ENCODE assay signal across 9 mouse cellular contexts in the genomic region with DNA sequence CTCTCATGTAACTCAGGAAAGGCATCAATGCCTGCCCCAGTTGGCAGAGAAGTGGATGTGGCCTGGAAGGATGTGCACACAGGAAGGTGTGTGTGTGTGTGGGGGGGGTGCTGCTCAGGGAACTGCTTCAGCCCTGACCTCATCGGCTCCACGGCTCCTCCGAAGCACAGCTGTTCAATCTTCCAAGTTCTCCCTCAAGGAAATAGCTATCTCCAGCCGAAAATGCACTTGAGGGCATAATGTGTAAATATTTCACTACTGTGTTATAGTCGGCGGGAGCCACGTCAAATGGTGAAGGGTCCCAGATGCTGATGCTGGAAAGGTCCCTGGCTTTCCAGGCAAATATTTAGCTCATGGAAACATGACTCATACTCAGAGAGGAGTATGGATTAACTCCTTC. TPM values are rescaled to one million over a fixed set of nuclear protein-coding genes. Genes with fewer than 3 reads are reported as not detected.
DNase-seq lines count a peak whose midpoint lies in the region; ATAC-seq and TF ChIP-seq lines count a peak whose summit lies in the region.
"Had no signal": no experiment of that assay in that cellular context is flagged by ENCODE, and none has a peak within 500 bp of the region (broad histone marks: within the 10 kb centered on the region; RNA-seq: fewer than 3 reads in every experiment).

No protein-coding gene starts in this region.

- peak; percentile 35 for DNase-seq in kidney, adult 11 months
- no peak for DNase-seq in kidney, adult 18-20 months
- DNase-seq in heart, adult 2 months, result peak in 1 of 2 experiments; percentile 58
- DNase-seq in kidney, postnatal 0 days (ENCODE audit: low spot score), result peak; percentile 92
- DNase-seq in thymus, postnatal 36 days, result no peak
- DNase-seq in layer of hippocampus, adult 8-10 months (ENCODE audit: low spot score in 2 of 2), result no peak

- no peak for TF ChIP-seq POLR2A in heart, adult 2 months (IDR thresholded peaks at IDR 0.05; ENCODE audit: insufficient read depth, low read depth, low read length)

- no peaks in the 10 kb centered on the region for H3K27me3 ChIP-seq in heart, adult 2 months (ENCODE audit: control insufficient read depth, insufficient read depth, low read length)
- no peaks in the 10 kb centered on the region for H3K27me3 ChIP-seq in kidney, postnatal 0 days (ENCODE audit: insufficient read depth, low read length)

- peak overlapping the region; percentile 9 for H3K27ac ChIP-seq in heart, adult 2 months
- peak overlapping the region; percentile 86 for H3K27ac ChIP-seq in kidney, postnatal 0 days

- TF ChIP-seq EP300 in heart, adult 2 months (IDR thresholded peaks at IDR 0.05; ENCODE audit: insufficient read depth, low read depth, low read length), result no peak; the same call in 1 of the 2 replicates

- no peaks in the 10 kb centered on the region for H3K79me2 ChIP-seq in heart, adult 2 months (replicated peaks; ENCODE audit: control insufficient read depth, insufficient read depth, low read length)

- no peak overlapping the region for H3K9ac ChIP-seq in heart, adult 2 months (ENCODE audit: low read depth, low read length)
- H3K9ac ChIP-seq in kidney, postnatal 0 days (ENCODE audit: low read depth, low read length), result no peak overlapping the region

- H3K4me3 ChIP-seq in heart, adult 2 months, result no peak overlapping the region
- H3K4me3 ChIP-seq in kidney, postnatal 0 days (replicated peaks; ENCODE audit: low read depth, low read length), result no peak overlapping the region

- intact Hi-C loops in heart, adult 2 months (cut with DNase I), result loop anchor here (2.0 kb wide), 1 partner anchor 34 kb away; no protein-coding TSS in a partner anchor

- H3K36me3 ChIP-seq in heart, adult 2 months (ENCODE audit: control insufficient read depth, insufficient read depth, low read length), result no peaks in the 10 kb centered on the region
- 0 out of 2 replicates have a peak, but pooled peaks cover 4% of the 10 kb centered on the region for H3K36me3 ChIP-seq in kidney, postnatal 0 days (ENCODE audit: insufficient read depth, low read length)

- H3K4me2 ChIP-seq in kidney, postnatal 0 days (ENCODE audit: low read length), result peak overlapping the region; percentile 25

- no peaks in the 10 kb centered on the region for H3K9me3 ChIP-seq in kidney, postnatal 0 days (replicated peaks; ENCODE audit: low read length)

- ATAC-seq in kidney, postnatal 0 days (replicated peaks; ENCODE audit: low FRiP score, low read depth), result 0 out of 2 replicates have a peak, but pooled peaks have one; percentile 41
- peak; percentile 60 for ATAC-seq in megakaryocyte progenitor cell, adult 5-6 weeks (replicated peaks; ENCODE audit: poor library complexity)
- ATAC-seq in erythroblast, adult 5-6 weeks (replicated peaks; ENCODE audit: low FRiP score, poor library complexity, severe bottlenecking), result no peak

- no peak for TF ChIP-seq CTCF in heart, adult 2 months (IDR thresholded peaks at IDR 0.05)
- no peak for TF ChIP-seq CTCF in kidney, postnatal 0 days (IDR thresholded peaks at IDR 0.05; ENCODE audit: low read depth)

- 28% methylated on average over 7 of the region's 7 CpGs for WGBS in heart, adult 2 months
- 3% methylated on average over 7 of the region's 7 CpGs for WGBS in kidney, postnatal 0 days

- peaks cover 21% of the 10 kb centered on the region for H3K4me1 ChIP-seq in heart, adult 2 months (ENCODE audit: control insufficient read depth, insufficient read depth, low read length)
- peaks cover 8% of the 10 kb centered on the region; the same call in 1 of the 2 replicates for H3K4me1 ChIP-seq in kidney, postnatal 0 days (replicated peaks; ENCODE audit: insufficient read depth, low read length)

RNA-seq across cellular contexts. Expression of a gene that starts 25.6 kb away (rescaled TPM):
- 10 to 100 TPM; 19.7 to 20.9 TPM for total RNA-seq in heart, adult 2 months (2021)
- polyA plus RNA-seq in heart, adult 2 months (2012; rRNA removed), result 22.1 and 22.2 TPM in 2 replicates
- polyA plus RNA-seq in kidney, postnatal 0 days (2015; fragmentation: Nextera tagmentation; extraction: Ambion mirVana), result 116 and 133 TPM in 2 replicates
- total RNA-seq in megakaryocyte progenitor cell, adult 5-6 weeks (2015), result 8.4 and 10.1 TPM in 2 replicates
- total RNA-seq in megakaryocyte progenitor cell, adult 5-6 weeks (2017), result 15.4 and 15.7 TPM in 2 replicates
- 20.4 and 25.7 TPM in 2 replicates for total RNA-seq in erythroblast, adult 5-6 weeks (2015; ENCODE audit: low replicate concordance)
- total RNA-seq in erythroblast, adult 5-6 weeks (2017; ENCODE audit: low replicate concordance), result 20.8 and 27.5 TPM in 2 replicates
- total RNA-seq in layer of hippocampus, adult 8-10 months (2022), result 1 to 10 TPM; 4.6 to 5.2 (median 4.8) TPM
- total RNA-seq: MEL had no signal

Comparison
In these comparisons a context has a peak if more than half of its experiments do, and no peak if none do; other contexts are left out.
1. DNase-seq: peak in kidney, adult 11 months (single experiment) and kidney, postnatal 0 days (single experiment); none in kidney, adult 18-20 months (single experiment), thymus, postnatal 36 days (0 of 2) and layer of hippocampus, adult 8-10 months (0 of 2).